Mouse (Mus musculus) forebrain, embryonic 10.5 days (tissue): ENCODE measurements around the gene Psmd5. TPM values are rescaled to one million over a fixed set of nuclear protein-coding genes. Genes with fewer than 3 reads are reported as not detected.
"Not testable (repeated sequence)": the region's sequence is repeated elsewhere in the genome, so short reads cannot be mapped to it uniquely, and the experiment has no call there.

ENCODE experiments used
- DNase-seq: peaks from one replicate; pipeline ENCODE4 v3.0.0-alpha.2; 2017; ENCODE audit warnings: low spot score; ENCODE audit errors: extremely low spot score
- H3K27ac ChIP-seq: fragments of 300-500 bp; sonication (generic); 2 replicates; pipeline ENCODE4 v1.5.1; 2016; ENCODE audit warnings: mild to moderate bottlenecking
- H3K27me3 ChIP-seq: fragments of 300-500 bp; sonication (generic); 2 replicates; pipeline ENCODE4 v1.6.1; 2016; ENCODE audit warnings: mild to moderate bottlenecking; ENCODE audit not compliant: poor library complexity, severe bottlenecking
- H3K36me3 ChIP-seq: fragments of 300-500 bp; sonication (generic); replicated peaks from 2 replicates; pipeline ENCODE4 v1.6.1; 2016; ENCODE audit warnings: mild to moderate bottlenecking, moderate library complexity
- H3K4me1 ChIP-seq: fragments of 300-500 bp; sonication (generic); 2 replicates; pipeline ENCODE4 v1.6.1; 2016
- H3K4me3 ChIP-seq: fragments of 300-500 bp; sonication (generic); 2 replicates; pipeline ENCODE4 v1.5.1; 2016; ENCODE audit warnings: mild to moderate bottlenecking, moderate library complexity
- H3K9me3 ChIP-seq: fragments of 300-500 bp; sonication (generic); 2 replicates; pipeline ENCODE4 v1.6.1; 2016; ENCODE audit warnings: mild to moderate bottlenecking, moderate library complexity
- WGBS: fragments of 180-500 bp; shearing (Covaris S2); methylation state at CpG from one replicate; pipeline ENCODE4 v1.1.7; 2016; 5-methylcytosine and 5-hydroxymethylcytosine counted together
- polyA plus RNA-seq: library from polyadenylated mRNA; unstranded; fragments of >200 nt; fragmentation: Nextera tagmentation; extraction: Ambion mirVana; gene quantifications from 2 replicates; pipeline ENCODE4 v1.2.1, GENCODE M21; 2016

Gene Psmd5
- polyA plus RNA-seq, 1 experiment from 2014 or later = 127 TPM

DNA sequence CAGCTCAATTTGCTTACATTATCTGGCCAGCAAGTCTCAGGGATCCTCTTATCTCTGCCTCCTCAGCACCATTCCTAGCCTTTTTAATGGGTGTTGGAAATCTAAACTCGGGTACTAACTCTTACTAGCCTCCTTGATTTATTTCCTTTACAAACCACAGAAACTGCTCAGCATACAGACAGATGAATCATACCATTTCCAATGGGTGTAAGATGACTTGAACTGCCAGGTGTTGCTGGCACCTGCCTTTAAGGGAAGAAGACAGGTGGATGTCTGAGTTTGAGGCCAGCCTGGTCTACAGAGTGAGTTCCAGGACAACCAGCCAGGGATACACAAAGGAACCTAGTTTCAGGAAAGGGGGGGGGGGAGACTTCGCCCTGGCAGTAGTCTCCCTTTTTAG lies 66.7 kb downstream of the Psmd5 start:
- whole genome bisulfite sequencing = 87% methylated on average over 2 of the region's 2 CpGs

DNA sequence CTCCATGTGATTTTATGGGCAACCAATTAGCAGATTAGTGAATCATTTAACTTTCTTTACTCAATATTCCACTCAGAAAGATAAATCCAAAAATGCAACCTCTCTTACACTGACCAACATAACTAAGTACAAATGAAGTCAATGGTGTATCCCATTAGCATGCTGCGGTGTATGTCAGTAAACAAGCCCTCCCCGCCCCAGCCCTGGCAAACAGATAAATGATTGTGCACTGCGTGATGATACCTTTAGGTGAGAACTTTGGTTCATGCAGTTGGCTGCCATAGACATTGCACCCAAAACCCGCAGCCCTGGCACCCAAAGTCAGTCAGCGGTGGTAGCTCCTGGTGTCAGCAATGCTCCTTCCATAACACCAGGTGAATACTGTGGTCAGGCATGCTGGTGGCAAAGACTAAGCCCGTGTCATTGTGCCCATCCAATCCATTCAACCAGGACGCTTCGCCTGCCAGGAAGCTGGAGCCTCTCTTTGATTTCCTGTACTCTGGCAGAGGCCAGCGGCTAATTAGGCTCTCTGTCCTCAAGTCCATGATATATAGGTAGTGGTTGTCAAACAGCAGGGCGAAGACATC lies 69.3 kb downstream of the Psmd5 start:
- Histone ChIP-seq H3K27ac (no peak overlapping the region), H3K27me3 (no peaks in the 10 kb centered on the region), H3K9me3 (no peaks in the 10 kb centered on the region), H3K4me3 (no peak overlapping the region), H3K36me3 (peaks cover 67% of the 10 kb centered on the region), H3K4me1 (peaks cover 18% of the 10 kb centered on the region)
- 95% methylated on average over 10 of the region's 10 CpGs for WGBS
- DNase-seq = no peak

More for the DNA sequence above, 66.7 kb downstream of the Psmd5 start:
- Histone ChIP-seq H3K36me3 (peaks cover 93% of the 10 kb centered on the region), H3K27me3 (no peaks in the 10 kb centered on the region), H3K4me1 (peaks cover 15% of the 10 kb centered on the region), H3K4me3 (no peak overlapping the region), H3K9me3 (no peaks in the 10 kb centered on the region), H3K27ac (no peak overlapping the region)
- no peak for DNase-seq

DNA sequence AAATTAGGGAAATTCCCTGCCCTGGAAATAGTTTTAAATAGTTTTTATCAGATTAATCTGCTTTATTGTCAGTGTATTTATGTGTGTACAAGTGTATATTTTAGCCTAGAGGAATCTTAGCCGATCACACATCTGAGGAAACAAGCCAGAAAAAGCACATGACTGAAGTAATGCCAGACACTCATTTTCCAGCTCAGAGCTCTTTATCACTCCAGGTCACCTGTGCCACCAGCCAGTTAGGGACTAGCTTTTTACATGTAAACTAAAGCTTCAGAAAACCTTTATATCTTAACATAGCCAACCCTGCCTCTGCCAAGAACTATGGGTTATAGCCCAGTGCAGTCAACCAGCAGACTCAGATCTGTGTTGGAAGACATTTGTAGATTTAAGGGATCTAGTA lies 70.0 kb downstream of the Psmd5 start:
- no peak overlapping the region for H3K27ac ChIP-seq
- no peak overlapping the region for H3K4me3 ChIP-seq
- DNase-seq = no peak
- H3K4me1 ChIP-seq = peaks cover 24% of the 10 kb centered on the region
- no peaks in the 10 kb centered on the region for H3K9me3 ChIP-seq
- 96% methylated on average over 1 of the region's 1 CpGs for WGBS
- H3K36me3 ChIP-seq = peaks cover 61% of the 10 kb centered on the region
- no peaks in the 10 kb centered on the region for H3K27me3 ChIP-seq

DNA sequence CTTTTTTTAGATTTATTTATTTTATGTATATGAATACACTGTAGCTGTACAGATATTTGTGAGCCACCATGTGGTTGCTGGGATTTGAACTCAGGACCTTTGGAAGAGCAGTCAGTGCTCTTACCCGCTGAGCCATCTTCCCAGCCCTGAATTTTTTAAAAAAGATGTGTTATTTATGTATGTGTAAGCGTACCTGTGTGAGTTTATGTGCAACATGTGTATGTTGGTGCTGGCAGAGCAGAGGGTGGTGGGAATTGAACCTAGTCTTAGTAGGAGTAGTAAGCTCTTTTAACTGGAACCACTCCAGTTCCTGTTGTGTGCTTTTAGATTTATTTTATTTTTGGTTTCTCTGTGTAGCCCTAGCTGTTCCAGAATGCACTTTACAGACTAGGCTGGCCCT lies 70.6 kb downstream of the Psmd5 start:
- H3K4me3 ChIP-seq = no peak overlapping the region; the same call in 1 of the 2 replicates
- 97% methylated on average over 2 of the region's 2 CpGs for WGBS
- no peaks in the 10 kb centered on the region for H3K27me3 ChIP-seq
- H3K36me3 ChIP-seq = peaks cover 54% of the 10 kb centered on the region
- H3K4me1 ChIP-seq = peaks cover 29% of the 10 kb centered on the region
- no peaks in the 10 kb centered on the region for H3K9me3 ChIP-seq
- DNase-seq = no peak
- H3K27ac ChIP-seq = no peak overlapping the region

DNA sequence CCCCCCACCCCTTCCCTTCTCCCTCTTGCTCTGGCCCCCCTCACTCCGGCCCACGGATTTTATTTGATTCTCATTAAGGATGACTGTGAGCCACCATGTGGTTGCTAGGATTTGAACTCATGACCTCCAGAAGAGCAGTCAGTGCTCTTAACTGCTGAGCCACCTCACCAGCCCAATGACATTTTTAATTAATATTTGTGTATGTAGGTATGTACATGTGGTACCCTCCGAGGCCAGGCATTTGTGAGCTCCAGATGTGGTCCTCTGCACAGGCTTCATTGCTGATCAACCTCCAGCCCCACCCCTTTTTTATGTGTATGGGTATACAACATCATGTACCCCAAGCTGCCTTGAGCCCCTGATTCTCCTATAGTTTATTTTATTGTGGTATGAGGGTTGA lies 71.0 kb downstream of the Psmd5 start:
- Histone ChIP-seq H3K27ac (no peak overlapping the region), H3K27me3 (no peaks in the 10 kb centered on the region), H3K4me3 (peak overlapping the region; percentile 72), H3K4me1 (peaks cover 34% of the 10 kb centered on the region), H3K9me3 (no peaks in the 10 kb centered on the region), H3K36me3 (peaks cover 50% of the 10 kb centered on the region)
- DNase-seq = no peak
- WGBS = 85% methylated on average over 3 of the region's 3 CpGs

DNA sequence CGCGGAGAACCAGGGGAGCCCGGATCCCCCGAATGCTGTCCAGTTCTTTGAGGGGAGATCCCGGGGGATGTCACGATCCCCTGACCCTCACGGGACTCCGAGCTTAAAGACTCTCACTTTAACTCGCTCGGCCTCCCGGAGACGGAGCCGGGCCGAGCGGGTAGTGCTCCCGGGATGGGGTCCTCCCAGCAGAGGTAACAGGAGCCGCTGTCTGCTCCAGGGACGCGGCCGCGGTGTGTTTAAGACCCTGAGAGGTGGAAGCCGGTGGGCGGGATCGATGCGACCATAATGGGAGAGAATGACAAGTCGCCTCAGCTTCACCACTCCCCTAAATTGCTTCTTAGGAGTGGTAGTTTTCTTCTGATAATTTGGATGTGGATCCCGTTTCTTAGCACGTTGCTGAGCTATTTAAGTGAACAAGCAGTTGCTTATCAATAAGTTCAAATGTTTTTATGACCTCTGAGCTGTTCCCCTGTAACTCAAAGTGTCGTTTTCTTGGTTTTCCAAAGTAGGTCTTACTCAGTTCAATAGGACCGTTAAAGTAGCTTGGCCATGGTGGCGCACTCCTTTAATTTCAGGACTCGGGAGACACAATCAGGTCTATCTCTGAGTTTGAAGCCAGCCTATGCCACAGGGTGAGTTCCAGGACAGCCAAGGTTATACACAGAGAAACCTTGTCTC lies 72.1 kb downstream of the Psmd5 start:
- DNase-seq = peak; percentile 24
- Histone ChIP-seq H3K4me3 (peak overlapping the region; percentile 72), H3K4me1 (peaks cover 35% of the 10 kb centered on the region), H3K27ac (peak overlapping the region; percentile 91), H3K36me3 (peaks cover 39% of the 10 kb centered on the region)
- H3K27me3 ChIP-seq, H3K9me3 ChIP-seq: not testable (repeated sequence)
- under 1% methylated on average over 31 of the region's 32 CpGs for WGBS

DNA sequence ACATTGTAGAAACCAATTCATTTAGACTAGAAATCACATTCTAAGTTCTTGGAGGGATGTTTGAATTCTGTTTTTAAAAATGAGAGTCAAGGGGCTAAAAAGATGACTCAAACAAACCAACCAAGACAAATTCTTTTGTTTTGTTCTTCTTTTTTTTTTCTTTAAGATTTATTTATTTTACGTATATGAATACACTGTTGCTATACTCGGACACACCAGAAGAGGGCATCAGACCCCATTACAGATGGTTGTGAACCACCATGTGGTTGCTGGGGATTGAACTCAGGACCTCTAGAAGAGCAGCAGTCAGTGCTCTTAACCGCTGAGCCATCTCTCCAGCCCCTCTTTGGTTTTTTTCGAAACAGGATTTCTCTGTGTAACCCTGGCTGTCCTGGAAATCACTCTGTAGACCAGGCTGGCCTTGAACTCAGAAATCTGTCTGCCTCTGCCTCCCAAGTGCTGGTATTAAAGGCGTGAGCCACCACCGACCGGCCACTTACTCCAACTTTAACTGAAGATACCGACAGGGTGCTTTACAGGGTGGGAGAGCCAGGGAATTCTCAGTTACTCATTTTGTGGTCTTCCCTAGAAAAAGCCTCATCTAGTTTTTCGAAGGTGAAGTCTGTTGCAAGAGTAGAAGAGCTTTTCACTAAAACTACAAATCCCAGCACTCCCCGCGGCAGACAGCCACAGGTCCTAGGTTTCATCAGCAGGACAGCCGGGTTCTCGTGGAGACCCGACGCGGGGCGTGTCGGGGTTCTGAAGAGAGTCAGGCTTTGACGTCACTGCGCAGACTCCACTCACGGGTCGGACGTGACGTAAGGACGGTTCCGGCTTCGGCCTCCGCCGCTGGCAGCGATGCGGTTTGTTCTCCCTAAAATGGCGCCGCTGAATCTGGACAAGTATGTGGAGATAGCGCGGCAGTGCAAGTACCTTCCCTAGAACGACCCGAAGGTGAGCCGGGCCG lies 73.0 kb downstream of the Psmd5 start:
- DNase-seq = peak; percentile 99
- Histone ChIP-seq H3K9me3 (no peaks in the 10 kb centered on the region), H3K27ac (peak overlapping the region; percentile 91), H3K36me3 (peaks cover 34% of the 10 kb centered on the region), H3K4me1 (peaks cover 35% of the 10 kb centered on the region), H3K27me3 (no peaks in the 10 kb centered on the region), H3K4me3 (peak overlapping the region; percentile 72)
- WGBS = 5% methylated on average over 39 of the region's 39 CpGs

DNA sequence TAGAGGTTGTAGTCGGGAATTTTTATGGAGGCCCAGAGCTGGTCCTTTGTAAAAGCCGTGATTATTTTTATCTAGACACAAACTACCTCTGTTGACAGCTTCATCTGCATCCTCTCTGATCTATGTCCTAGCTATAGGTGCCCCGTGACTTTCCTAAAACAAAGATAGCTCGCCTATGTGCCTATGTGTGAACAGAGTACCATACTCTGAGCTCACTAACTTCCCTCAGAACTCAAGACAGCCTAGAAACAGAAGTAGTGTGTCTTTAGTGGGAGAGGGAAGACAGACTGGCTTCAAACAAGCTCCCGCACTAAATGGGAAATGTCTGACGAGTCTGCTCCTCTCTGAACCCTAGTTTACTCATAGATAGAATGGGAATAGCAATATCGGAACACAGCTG lies 74.4 kb downstream of the Psmd5 start:
- no peak for DNase-seq
- 0 out of 2 replicates have a peak overlapping the region, but pooled peaks have one; percentile 87 for H3K27ac ChIP-seq
- peaks cover 35% of the 10 kb centered on the region for H3K4me1 ChIP-seq
- no peaks in the 10 kb centered on the region for H3K27me3 ChIP-seq
- no peaks in the 10 kb centered on the region for H3K9me3 ChIP-seq
- 79% methylated on average over 7 of the region's 7 CpGs for WGBS
- peaks cover 34% of the 10 kb centered on the region for H3K36me3 ChIP-seq
- H3K4me3 ChIP-seq = peak overlapping the region; percentile 79

Other genes with a start within 250 kb of the Psmd5 start
- gene Gapvd1, start 119.7 kb downstream of the Psmd5 start, polyA plus RNA-seq = 89.4 and 94.9 TPM in 2 replicates
- 821 and 974 TPM in 2 replicates for gene Hspa5, start 103.0 kb downstream of the Psmd5 start, polyA plus RNA-seq
- 40.2 and 47.0 TPM in 2 replicates for gene Rabepk, start 75.1 kb downstream of the Psmd5 start, polyA plus RNA-seq
- 78.7 and 80.9 TPM in 2 replicates for gene Fbxw2, start 48.7 kb downstream of the Psmd5 start, polyA plus RNA-seq
- gene Gm34653, start 42.0 kb downstream of the Psmd5 start, polyA plus RNA-seq = not detected in 2 replicates
- 0.06 and 0.26 TPM in 2 replicates for gene Cutal, start 572 bp downstream of the Psmd5 start, polyA plus RNA-seq
- gene Phf19, start 39.1 kb upstream of the Psmd5 start, polyA plus RNA-seq = 2.7 and 3.0 TPM in 2 replicates
- gene Traf1, start 86.8 kb upstream of the Psmd5 start, polyA plus RNA-seq = 0.07 and 0.31 TPM in 2 replicates
- gene Hc, start 186.5 kb upstream of the Psmd5 start, polyA plus RNA-seq = 0.42 and 1.1 TPM in 2 replicates
- 0.14 and 0.19 TPM in 2 replicates for gene AI182371, start 226.6 kb upstream of the Psmd5 start, polyA plus RNA-seq
- 29.5 and 29.9 TPM in 2 replicates for gene Cntrl, start 234.5 kb upstream of the Psmd5 start, polyA plus RNA-seq